Mouse (Mus musculus) limb, embryonic 14.5 days (tissue): ENCODE measurements around the gene Lhx2. TPM values are rescaled to one million over a fixed set of nuclear protein-coding genes. Genes with fewer than 3 reads are reported as not detected.

Experiments
- ATAC-seq: fragments of 200-750 bp; cut with Nextera tagmentation; 2 replicates; pipeline ENCODE4 v1.8.0; 2017; ENCODE audit warnings: low read depth, moderate number of reproducible peaks, moderate TSS enrichment; ENCODE audit not compliant: low FRiP score
- DNase-seq: peaks from one replicate; pipeline ENCODE4 v3.0.0-alpha.2; 2015; ENCODE audit warnings: low spot score
- H3K27ac ChIP-seq: fragments of 300-500 bp; sonication (generic); replicated peaks from 2 replicates; pipeline ENCODE4 v1.5.1; 2014; ENCODE audit warnings: low read depth, mild to moderate bottlenecking, low read length, moderate library complexity, mixed read lengths
- H3K27me3 ChIP-seq: fragments of 300-500 bp; sonication (generic); 2 replicates; pipeline ENCODE4 v1.6.1; 2014; ENCODE audit warnings: low read length, mixed read lengths; ENCODE audit not compliant: control insufficient read depth, insufficient read depth
- H3K36me3 ChIP-seq: fragments of 300-500 bp; sonication (generic); 2 replicates; pipeline ENCODE4 v1.6.1; 2014; ENCODE audit warnings: mild to moderate bottlenecking, low read length, moderate library complexity, mixed read lengths; ENCODE audit not compliant: control insufficient read depth, insufficient read depth
- H3K4me1 ChIP-seq: fragments of 300-500 bp; sonication (generic); 2 replicates; pipeline ENCODE4 v1.6.1; 2014; ENCODE audit warnings: antibody characterized with exemption, low read length, mixed read lengths; ENCODE audit not compliant: control insufficient read depth, insufficient read depth
- H3K4me2 ChIP-seq: fragments of 300-500 bp; sonication (generic); replicated peaks from 2 replicates; pipeline ENCODE4 v1.6.1; 2014; ENCODE audit warnings: low read depth, mild to moderate bottlenecking, low read length, moderate library complexity; ENCODE audit not compliant: severe bottlenecking
- H3K4me3 ChIP-seq: fragments of 300-500 bp; sonication (generic); replicated peaks from 2 replicates; pipeline ENCODE4 v1.5.1; 2014; ENCODE audit warnings: low read length
- H3K9ac ChIP-seq: fragments of 300-500 bp; sonication (generic); 2 replicates; pipeline ENCODE4 v1.6.1; 2014; ENCODE audit warnings: mild to moderate bottlenecking, low read depth, low read length, moderate library complexity; ENCODE audit not compliant: severe bottlenecking
- H3K9me3 ChIP-seq: fragments of 300-500 bp; sonication (generic); 2 replicates; pipeline ENCODE4 v1.6.1; 2016; ENCODE audit warnings: low read length; ENCODE audit not compliant: control insufficient read depth
- POLR2A ChIP-seq: fragments of 200-500 bp; IDR thresholded peaks from 2 replicates; pipeline ENCODE4 v1.8.0; 2012; ENCODE audit warnings: inconsistent platforms, mild to moderate bottlenecking, moderate library complexity, borderline replicate concordance; ENCODE audit not compliant: insufficient read depth, insufficient read length; ENCODE audit errors: extremely low read depth
- WGBS: fragments of 180-500 bp; shearing (Covaris S2); extraction: QIAGEN DNeasy Blood & Tissue Kit; methylation state at CpG from one replicate; pipeline ENCODE4 v1.1.7; 2014; 5-methylcytosine and 5-hydroxymethylcytosine counted together
- polyA plus RNA-seq, 2 experiments: library from polyadenylated mRNA; depleted of rRNA in 1 of 2; stranded (reverse) in 1 of 2; unstranded in 1 of 2; fragments of >200 nt; fragmentation: Nextera tagmentation in 1 of 2; extraction: Ambion mirVana in 1 of 2; gene quantifications; 2 replicates each; pipeline versions ENCODE4 v1.2.1 to v1.2.3; 2012 to 2014

Gene Lhx2
- polyA plus RNA-seq, 2 experiments, result 8.7 to 27.5 TPM

- Histone ChIP-seq H3K27ac (peak overlapping the region; percentile 65), H3K27me3 (peaks cover 90% of the 10 kb centered on the region), H3K9ac (peak overlapping the region; percentile 46; the same call in 1 of the 2 replicates), H3K36me3 (no peaks in the 10 kb centered on the region), H3K9me3 (no peaks in the 10 kb centered on the region), H3K4me2 (peak overlapping the region; percentile 93), H3K4me1 (peaks cover 20% of the 10 kb centered on the region), H3K4me3 (peak overlapping the region; percentile 74)
- no peak for DNase-seq
- WGBS, result 0% methylated on average over 13 of the region's 13 CpGs
- 0 out of 2 replicates have a peak, but pooled peaks have one; percentile 17 for ATAC-seq
- no peak for TF ChIP-seq POLR2A
These were observed 11.3 kb downstream of the Lhx2 start for GRCm38 (mm10) chr2:38350386-38350785.

GRCm38 (mm10) chr2:38350796-38351195 lies 11.7 kb downstream of the Lhx2 start:
- Histone ChIP-seq H3K4me3 (peak overlapping the region; percentile 74), H3K27me3 (peaks cover 89% of the 10 kb centered on the region), H3K9me3 (no peaks in the 10 kb centered on the region), H3K4me2 (peak overlapping the region; percentile 93), H3K36me3 (no peaks in the 10 kb centered on the region), H3K27ac (peak overlapping the region; percentile 65), H3K4me1 (peaks cover 20% of the 10 kb centered on the region), H3K9ac (peak overlapping the region; percentile 77; the same call in 1 of the 2 replicates)
- TF ChIP-seq POLR2A, result peak; percentile 78; the same call in 1 of the 2 replicates
- DNase-seq (peak; percentile 93), ATAC-seq (peak; percentile 91)
- 2% methylated on average over 20 of the region's 37 CpGs for WGBS

GRCm38 (mm10) chr2:38351641-38352320 lies 12.7 kb downstream of the Lhx2 start:
- H3K36me3 ChIP-seq, result no peaks in the 10 kb centered on the region
- peak overlapping the region; percentile 93 for H3K4me2 ChIP-seq
- no peaks in the 10 kb centered on the region for H3K9me3 ChIP-seq
- peak overlapping the region; percentile 33 for H3K27ac ChIP-seq
- H3K4me3 ChIP-seq, result peak overlapping the region; percentile 74
- ATAC-seq, result peak; percentile 6; the same call in 1 of the 2 replicates
- TF ChIP-seq POLR2A, result no peak
- DNase-seq, result no peak
- H3K27me3 ChIP-seq, result peaks cover 81% of the 10 kb centered on the region
- WGBS, result under 1% methylated on average over 56 of the region's 57 CpGs
- H3K4me1 ChIP-seq, result peaks cover 20% of the 10 kb centered on the region
- H3K9ac ChIP-seq, result peak overlapping the region; percentile 77

GRCm38 (mm10) chr2:38352321-38353007 lies 13.4 kb downstream of the Lhx2 start:
- WGBS, result 4% methylated on average over 21 of the region's 21 CpGs
- DNase-seq (no peak), ATAC-seq (no peak)
- Histone ChIP-seq H3K9me3 (no peaks in the 10 kb centered on the region), H3K27me3 (peaks cover 77% of the 10 kb centered on the region), H3K27ac (no peak overlapping the region; the same call in 1 of the 2 replicates), H3K4me1 (peaks cover 20% of the 10 kb centered on the region), H3K4me2 (peak overlapping the region; percentile 93), H3K36me3 (no peaks in the 10 kb centered on the region), H3K4me3 (peak overlapping the region; percentile 74), H3K9ac (peak overlapping the region; percentile 77)
- no peak for TF ChIP-seq POLR2A

- H3K36me3 ChIP-seq, result no peaks in the 10 kb centered on the region
- peak overlapping the region; percentile 77 for H3K9ac ChIP-seq
- H3K4me2 ChIP-seq, result peak overlapping the region; percentile 93
- peaks cover 22% of the 10 kb centered on the region for H3K4me1 ChIP-seq
- ATAC-seq, result no peak
- peak overlapping the region; percentile 74 for H3K4me3 ChIP-seq
- WGBS, result 17% methylated on average over 10 of the region's 10 CpGs
- peaks cover 74% of the 10 kb centered on the region for H3K27me3 ChIP-seq
- TF ChIP-seq POLR2A, result 0 out of 2 replicates have a peak, but pooled peaks have one; percentile 5
- H3K27ac ChIP-seq, result no peak overlapping the region
- no peaks in the 10 kb centered on the region for H3K9me3 ChIP-seq
- no peak for DNase-seq
These were observed 13.9 kb downstream of the Lhx2 start for GRCm38 (mm10) chr2:38353008-38353379.
